Mouse (Mus musculus) monocyte, adult 5-6 weeks (primary cell): ENCODE results near the gene Rps6ka2. TPM values are rescaled to one million over a fixed set of nuclear protein-coding genes. Genes with fewer than 3 reads are reported as not detected.
"Not testable (repeated sequence)": the region's sequence is repeated elsewhere in the genome, so short reads cannot be mapped to it uniquely, and the experiment has no call there.

Experiments
- ATAC-seq: fragments of 153-309, 156-312 bp; replicated peaks from 2 replicates; pipeline ENCODE4 v1.8.0; 2017; ENCODE audit warnings: mild to moderate bottlenecking; ENCODE audit not compliant: low TSS enrichment, insufficient number of reproducible peaks, severe bottlenecking, poor library complexity, low FRiP score
- total RNA-seq: library from RNA; stranded (forward); fragments of 200-1000, 200-491, 200-594 nt; gene quantifications from 3 replicates; pipeline ENCODE4 v1.2.3, GENCODE M21; 2017

The Rps6ka2 gene
- total RNA-seq, 1 experiment from 2014 or later = 30.6 TPM

DNA sequence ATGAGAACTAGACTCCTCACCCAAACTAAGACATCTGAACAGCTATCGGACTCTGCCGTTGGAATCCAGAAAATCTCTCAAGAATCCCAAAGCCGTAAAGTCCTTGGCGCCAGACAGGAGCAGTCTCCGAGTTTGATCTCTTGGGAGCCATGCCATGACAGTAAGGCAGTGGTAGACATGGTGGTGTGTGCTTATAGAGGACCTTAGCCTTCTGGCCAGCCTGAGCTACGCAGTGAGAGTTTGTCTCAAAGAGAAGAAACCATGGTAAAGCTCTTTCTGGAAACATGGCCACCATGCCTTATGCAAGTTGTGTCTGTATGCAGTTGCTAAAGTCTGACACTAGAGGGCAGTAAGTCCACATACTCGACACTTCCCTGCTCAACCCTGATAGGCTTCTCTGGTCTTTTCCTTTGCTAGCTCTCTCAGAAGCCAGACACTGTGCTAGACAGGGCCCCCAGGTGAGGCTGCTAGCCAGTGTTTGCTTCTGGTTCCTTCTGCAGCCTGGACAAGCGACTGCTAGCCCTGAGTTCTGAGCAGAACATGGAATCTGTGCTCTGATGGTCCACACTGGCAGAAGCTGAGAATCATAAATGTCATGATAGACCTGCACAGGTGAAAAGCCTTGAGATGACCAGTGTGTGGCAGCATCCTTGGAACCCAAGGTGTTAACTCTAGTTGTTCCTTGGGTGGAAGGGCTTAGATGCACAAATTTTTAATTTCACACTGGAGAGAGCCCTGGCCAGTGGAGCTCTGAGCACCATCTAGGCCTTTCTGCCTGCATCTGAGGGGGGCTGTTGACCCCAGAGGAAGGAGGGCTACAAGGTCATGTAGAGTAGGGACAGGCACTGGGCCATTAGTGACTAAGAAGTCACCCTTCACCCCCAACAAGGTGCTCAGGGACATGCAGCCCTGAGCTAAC is 136.6 kb downstream of the Rps6ka2 start:
- ATAC-seq = peak; percentile 77

- ATAC-seq = peak; percentile 74
Observed at GRCm38 (mm10) chr17:7315693-7316382, 145.9 kb downstream of the Rps6ka2 start.

DNA sequence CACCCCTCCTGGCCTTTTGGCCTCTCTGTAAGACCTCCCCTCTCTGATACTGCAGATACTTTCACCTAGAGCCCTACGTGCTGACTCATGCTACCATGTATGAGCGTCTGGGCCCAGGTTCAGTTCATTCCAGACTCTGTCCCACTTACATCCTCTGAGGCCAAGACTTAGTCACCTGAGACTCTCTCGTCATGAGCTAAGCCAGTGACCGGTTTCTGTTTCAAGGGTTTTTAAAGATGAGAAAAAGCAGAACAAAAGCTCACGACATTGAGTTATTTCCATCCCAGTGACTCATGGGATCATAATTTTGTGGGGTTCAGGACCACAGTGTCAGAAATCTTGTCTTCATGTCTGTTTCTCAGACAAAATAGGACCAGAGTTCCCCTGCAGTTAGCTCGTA is 149.9 kb downstream of the Rps6ka2 start:
- ATAC-seq = not testable (repeated sequence)

GRCm38 (mm10) chr17:7324346-7324745 is 154.4 kb downstream of the Rps6ka2 start, which contains the start of gene Tcp10a:
Gene Tcp10a, plus strand, starts transcription at chr17:7324646.
- not testable (repeated sequence) for ATAC-seq

DNA sequence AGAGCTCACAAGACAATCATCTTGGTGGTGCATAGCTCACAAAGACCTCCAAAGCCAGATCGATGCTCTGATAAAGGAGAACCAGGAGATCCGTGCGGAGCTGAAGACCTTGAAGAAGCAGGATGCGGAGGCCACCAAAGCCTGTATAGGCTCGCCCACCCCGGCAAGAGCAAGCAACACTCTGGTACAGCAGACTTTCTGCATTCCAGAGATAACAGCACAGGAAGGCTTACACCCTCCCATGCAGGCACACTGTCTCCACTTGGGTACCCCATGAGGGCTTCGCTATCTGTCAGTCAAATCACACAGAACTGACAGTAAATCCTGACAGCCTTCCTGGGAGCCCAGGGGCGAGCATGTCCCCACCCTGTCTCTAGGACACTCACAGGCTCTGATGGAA is 156.5 kb downstream of the Rps6ka2 start:
- not testable (repeated sequence) for ATAC-seq

DNA sequence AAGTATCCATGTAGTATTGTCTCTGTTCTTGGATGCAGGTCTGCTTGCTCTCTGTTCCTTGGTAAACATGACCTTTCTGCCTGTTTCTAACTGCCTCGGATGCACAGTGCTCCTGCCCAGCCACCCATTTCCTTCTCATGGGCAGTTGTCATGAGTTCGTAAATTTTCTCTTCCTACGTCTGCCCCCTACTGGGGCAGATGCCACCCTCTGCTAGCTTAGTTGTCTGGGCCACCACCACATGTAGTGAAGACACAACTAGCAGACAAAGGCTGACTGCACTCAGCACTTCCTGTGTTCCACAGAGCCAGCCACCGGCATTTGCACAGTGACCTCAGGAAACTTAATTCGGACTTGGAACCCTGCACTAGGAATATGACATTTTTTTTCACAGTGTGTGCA is 162.8 kb downstream of the Rps6ka2 start:
- ATAC-seq = not testable (repeated sequence)

DNA sequence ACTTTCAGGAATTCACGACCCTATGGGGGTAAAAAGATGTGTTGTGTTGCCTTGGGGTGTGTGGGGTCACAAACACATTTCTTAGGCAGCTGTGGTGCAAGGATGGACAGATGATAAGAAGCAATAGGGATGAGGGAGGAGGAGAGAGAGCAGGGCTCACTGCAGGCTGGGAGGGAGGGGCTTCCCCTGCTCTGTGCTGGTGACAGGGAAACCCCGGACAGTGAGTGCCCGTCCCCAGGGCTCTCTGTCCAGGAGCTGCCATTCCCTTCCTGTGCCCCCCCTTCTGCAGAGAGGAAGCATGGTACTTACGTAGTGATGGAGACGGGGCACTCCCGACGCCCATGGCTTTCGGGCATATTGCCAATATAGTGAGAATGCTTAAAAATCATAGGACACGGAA is 167.5 kb downstream of the Rps6ka2 start:
- 0 out of 2 replicates have a peak, but pooled peaks have one; percentile 32 for ATAC-seq

DNA sequence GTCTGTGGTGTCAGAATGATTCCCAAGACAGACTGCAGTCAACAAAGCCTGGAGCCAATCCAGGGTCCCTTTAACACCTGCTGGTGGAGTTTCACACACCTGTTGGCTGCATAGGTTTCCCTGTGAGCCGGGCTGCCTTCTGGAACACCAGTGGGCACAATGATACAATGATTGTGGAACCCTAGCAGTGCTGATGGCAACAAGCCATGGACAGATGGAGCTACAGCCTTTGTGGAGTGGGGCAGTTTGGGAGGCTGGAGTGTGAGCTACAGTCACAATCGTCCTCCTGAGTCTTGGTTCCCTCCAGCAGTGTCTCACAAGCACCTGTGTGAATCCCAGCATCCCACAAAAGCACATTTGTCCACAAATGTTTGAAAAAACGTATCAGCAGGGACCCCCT is 178.8 kb downstream of the Rps6ka2 start:
- not testable (repeated sequence) for ATAC-seq

- not testable (repeated sequence) for ATAC-seq
Observed at GRCm38 (mm10) chr17:7352596-7352995, 182.7 kb downstream of the Rps6ka2 start, which contains the start of gene Ttll2. Gene Ttll2, minus strand, starts transcription at chr17:7352696.

Other genes with a start within 250 kb of the Rps6ka2 start
- gene Rsph3b, start 221.4 kb upstream of the Rps6ka2 start, total RNA-seq = 18.0 to 27.7 TPM (median 23.5 TPM) in 3 replicates
- 15.4 to 26.5 TPM (median 20.1 TPM) in 3 replicates for gene Tagap1, start 209.0 kb upstream of the Rps6ka2 start, total RNA-seq
- 766 to 836 TPM (median 784 TPM) in 3 replicates for gene Rnaset2b, start 199.5 kb upstream of the Rps6ka2 start, total RNA-seq
- 3.1 to 6.7 TPM in 2 of 3 replicates, not detected in the other for gene Gm49721, start 191.2 kb upstream of the Rps6ka2 start, total RNA-seq
- gene Gm1604a, start 144.5 kb upstream of the Rps6ka2 start, total RNA-seq = not detected in 3 replicates
- 4.6 TPM in 1 of 3 replicates, not detected in the others for gene Tcp10a, start 154.5 kb downstream of the Rps6ka2 start, total RNA-seq
- gene Ttll2, start 182.6 kb downstream of the Rps6ka2 start, total RNA-seq = not detected in 3 replicates
- gene Gm49630, start 201.9 kb downstream of the Rps6ka2 start, total RNA-seq = not detected in 3 replicates
- 0.43 TPM in 1 of 3 replicates, not detected in the others for gene Unc93a2, start 215.3 kb downstream of the Rps6ka2 start, total RNA-seq